Mouse (Mus musculus) megakaryocyte-erythroid progenitor cell, adult 5-6 weeks (primary cell): Measurements from ENCODE around the gene Rgs10. TPM values are rescaled to one million over a fixed set of nuclear protein-coding genes. Genes with fewer than 3 reads are reported as not detected.

Experiments used
- ATAC-seq: replicated peaks from 2 replicates; pipeline ENCODE4 v1.8.0; 2016; ENCODE audit warnings: mild to moderate bottlenecking, inconsistent platforms; ENCODE audit not compliant: severe bottlenecking, poor library complexity, low FRiP score, low TSS enrichment
- total RNA-seq, 2 experiments: library from RNA; stranded (forward) in 1 of 2; stranded (reverse) in 1 of 2; fragments of 200-1000, 215-1000 nt in 1 of 2; fragments of >200 nt in 1 of 2; fragmentation: Nextera tagmentation in 1 of 2; gene quantifications; 2 replicates each; pipeline ENCODE4 v1.2.3; 2014 to 2017

The Rgs10 gene
- total RNA-seq, 2 experiments from 2014 or later, result 177 to 210 TPM

DNA sequence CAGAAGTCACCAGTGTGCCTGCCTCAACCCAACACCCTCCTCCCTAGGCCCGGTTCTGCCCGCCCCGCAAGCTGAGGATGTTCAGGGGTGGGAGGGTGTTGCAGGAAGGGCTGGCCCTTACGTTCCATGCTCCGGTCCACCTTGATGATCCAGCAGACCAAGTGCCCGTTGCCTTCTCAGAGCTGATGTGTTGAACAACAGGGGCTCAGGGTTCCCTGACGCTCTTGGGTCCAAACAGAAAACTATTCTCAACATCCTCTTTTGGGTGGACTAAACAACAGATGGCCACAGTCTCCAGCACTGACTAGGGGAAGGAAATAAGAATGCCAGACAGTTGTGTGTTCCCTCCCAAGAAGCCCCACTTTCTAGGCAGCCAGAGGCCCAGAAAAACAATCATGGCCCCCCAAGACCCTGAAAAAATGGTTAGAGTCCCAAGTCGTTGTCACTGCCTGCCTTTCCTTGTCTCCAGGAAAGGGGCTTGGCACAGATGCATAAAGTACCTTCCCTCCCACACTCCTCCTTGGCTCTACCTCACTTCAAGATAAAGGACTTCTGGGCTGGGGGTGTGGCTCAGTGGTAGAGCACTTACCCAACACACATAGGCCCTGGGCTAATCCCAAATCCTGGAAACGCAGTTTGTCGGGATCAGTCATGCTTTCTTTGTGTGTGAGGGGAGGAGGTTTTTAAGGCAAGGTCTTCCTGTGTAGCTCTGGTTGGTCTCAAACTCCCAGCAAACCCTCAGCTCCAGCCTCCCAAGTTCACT lies 6.3 kb downstream of the Rgs10 start:
- 0 out of 2 replicates have a peak, but pooled peaks have one; percentile 27 for ATAC-seq

GRCm38 (mm10) chr7:128410708-128411413 lies 7.7 kb downstream of the Rgs10 start:
- ATAC-seq, result no peak

DNA sequence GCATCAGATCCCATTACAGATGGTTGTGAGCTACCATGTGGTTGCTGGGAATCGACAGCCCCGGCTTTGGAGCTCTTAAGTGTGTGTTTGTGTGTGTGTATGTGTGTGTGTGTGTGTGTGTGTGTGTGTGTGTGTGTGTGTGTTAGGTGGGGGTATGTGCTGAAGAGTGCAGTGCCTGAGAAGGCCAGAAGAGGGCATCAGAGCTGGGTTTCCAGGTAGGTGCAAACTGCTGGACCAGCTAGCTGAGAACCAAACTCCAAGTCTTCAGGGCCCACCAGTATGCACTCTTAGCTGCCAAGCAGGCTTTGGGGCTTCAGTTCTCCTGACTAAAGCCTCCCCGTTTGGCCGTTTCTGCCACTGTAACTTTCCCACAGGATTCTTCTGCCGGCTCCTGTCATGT lies 10.3 kb downstream of the Rgs10 start:
- ATAC-seq, result no peak

DNA sequence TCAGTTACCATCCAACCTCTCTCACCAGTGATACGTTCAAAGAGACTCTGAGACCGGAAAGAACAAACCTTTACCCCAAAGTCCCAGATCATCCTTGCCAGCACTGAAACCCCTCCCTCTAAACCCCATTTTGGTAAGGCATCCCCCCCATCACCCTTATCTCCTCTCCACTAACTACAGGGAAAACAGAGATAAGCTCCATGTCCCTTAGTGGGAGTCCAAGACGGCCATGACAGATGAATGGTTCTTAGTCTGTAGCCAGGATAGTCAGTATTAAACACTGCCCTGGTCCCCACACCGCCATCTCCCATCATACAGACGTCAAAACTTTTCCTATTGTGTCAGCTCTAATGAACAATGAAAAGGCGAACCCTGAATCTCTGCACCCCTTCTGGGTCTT lies 14.6 kb downstream of the Rgs10 start:
- ATAC-seq, result no peak

- no peak for ATAC-seq
These were observed 15.0 kb downstream of the Rgs10 start for GRCm38 (mm10) chr7:128403586-128403985.

- ATAC-seq, result no peak
These were observed 15.4 kb downstream of the Rgs10 start for GRCm38 (mm10) chr7:128403128-128403527.

GRCm38 (mm10) chr7:128402577-128402976 lies 16.0 kb downstream of the Rgs10 start:
- ATAC-seq, result no peak

DNA sequence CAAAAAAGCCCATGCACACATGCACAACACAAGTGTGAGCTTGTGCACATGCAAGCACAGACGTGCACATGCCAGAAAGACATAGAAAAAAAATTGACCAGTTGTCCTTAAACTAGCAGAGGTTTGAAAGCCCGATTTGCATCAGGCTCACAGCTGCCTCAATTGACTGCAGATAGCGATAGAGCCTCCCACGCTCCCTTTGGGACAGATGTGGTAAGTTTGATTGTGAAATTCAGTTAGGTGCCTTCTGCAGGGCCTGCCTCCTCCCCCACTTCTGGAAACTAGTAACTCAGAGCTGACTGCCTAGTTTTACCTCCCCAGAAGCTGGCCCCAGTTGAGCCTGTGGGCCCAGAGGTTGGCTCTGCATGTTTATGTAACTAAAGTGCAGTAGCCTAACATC lies 19.9 kb downstream of the Rgs10 start:
- ATAC-seq, result peak; percentile 90

DNA sequence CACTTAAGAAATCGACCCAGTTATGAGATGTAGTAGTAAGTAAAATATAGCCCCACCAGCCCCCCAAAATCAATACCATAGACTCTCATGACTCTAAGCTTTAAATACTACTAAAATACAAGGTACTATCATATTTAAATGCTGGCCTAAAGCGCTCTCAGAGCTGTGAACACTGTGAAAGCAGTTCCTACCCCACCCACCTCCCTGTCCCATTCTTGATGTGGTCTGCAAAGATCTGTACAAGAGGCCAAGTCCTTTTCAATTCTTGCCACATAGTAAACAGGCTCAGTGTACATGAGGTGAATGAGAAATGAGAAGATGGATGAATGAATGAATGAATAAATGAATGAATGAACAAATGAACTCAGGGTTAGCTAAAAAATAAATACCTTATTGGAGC lies 21.5 kb downstream of the Rgs10 start:
- no peak for ATAC-seq

GRCm38 (mm10) chr7:128393756-128394155 lies 24.8 kb downstream of the Rgs10 start:
- ATAC-seq, result no peak

DNA sequence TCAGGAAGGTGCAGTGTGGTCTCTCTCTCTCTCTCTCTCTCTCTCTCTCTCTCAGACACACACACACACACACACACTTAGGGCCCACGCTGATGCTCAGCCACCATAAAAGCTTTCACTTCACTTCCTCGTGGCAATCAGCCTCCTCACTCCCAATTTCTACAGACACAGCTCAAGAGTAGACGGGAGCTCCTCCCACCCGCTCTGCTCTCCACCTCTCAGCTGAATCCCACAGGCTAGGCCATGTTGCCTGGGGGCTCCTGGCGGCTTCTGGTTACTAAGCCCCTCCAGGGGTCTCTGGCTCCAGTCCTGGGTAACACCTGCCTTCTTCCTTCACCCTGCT lies 25.6 kb downstream of the Rgs10 start:
- ATAC-seq, result no peak

GRCm38 (mm10) chr7:128392071-128392971 lies 26.2 kb downstream of the Rgs10 start:
- ATAC-seq, result 0 out of 2 replicates have a peak, but pooled peaks have one; percentile 11

DNA sequence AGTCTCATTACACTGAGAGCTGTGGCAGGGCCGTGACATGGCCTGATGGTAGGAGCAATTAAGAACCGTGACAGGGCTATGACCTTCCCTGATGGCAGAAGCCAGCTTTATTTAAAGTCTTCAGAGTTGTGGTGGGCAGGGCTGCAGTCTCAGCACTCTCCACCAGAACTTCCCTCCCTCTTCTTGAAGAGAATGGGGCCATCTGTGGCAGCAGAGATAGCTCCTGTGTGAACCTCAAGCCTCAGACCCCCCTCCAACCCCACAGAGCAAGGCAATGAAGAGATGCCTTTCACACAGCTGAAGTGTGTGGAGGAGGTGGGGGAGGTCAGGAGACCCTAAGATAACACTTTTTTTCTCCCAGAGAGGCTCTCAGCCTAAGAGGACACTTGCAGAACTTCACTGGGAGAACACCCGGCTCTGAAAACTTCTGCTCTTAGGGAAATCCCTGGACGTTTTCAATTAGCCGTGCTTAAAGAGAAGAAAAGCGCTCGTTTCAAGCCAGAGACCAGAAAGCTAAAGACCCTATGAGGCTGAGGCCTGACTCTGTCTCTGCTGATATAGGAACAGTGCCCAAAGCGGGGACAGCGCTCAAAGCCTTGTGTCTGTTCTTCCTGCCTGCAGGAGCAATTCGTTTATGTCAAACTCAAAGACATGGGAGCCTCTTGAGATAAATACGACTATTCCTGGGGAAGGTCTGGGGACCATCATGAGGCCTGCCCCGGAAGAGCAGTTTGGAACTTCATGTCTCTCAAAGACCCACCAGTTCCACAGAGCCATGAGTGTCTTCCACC lies 27.1 kb downstream of the Rgs10 start:
- ATAC-seq, result peak; percentile 77

GRCm38 (mm10) chr7:128388968-128389367 lies 29.6 kb downstream of the Rgs10 start:
- ATAC-seq, result peak; percentile 68

GRCm38 (mm10) chr7:128383726-128384463 lies 34.7 kb downstream of the Rgs10 start:
- no peak for ATAC-seq

DNA sequence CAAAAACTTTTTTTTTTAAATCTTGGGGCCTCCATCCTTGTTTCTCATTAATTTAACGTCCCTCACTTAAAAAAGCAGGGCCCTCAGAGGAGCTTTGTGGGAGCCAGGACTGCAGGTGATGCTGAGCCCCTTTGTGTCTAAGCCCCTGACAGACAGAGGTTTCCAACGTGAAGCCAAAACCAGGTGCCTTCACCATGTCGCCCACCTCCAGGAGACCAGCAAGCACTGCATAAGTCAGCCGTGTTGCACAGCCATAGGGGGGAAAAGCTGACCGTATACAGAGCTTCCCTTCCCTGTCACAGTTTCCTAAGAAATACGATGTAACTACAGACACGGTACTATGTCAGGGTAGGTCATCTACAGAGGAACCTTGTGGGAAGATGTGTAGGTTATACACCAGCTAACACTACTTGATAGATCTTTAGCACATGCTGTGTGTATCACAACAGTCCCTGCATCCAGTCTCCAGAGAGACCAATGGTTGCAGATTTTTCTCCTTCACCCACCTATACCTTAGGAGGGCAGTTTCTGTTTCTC lies 35.3 kb downstream of the Rgs10 start:
- no peak for ATAC-seq

DNA sequence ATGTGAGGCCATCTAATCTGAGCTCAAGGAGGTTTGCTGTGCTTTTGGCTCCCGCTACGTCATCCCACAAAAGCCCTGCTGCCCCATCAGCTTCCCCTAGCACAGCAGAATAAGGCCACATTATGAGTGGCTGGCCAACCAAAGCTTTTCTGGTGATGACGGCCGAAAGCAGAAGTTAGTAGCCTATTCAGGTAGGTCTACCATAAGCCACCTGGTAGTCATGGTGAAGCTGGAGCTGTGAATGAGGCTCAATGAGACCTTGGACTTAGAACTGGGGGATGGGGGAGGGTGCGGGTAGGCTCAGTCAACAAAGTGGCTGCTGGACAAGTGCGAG lies 36.1 kb downstream of the Rgs10 start:
- no peak for ATAC-seq

GRCm38 (mm10) chr7:128381811-128382526 lies 36.6 kb downstream of the Rgs10 start:
- ATAC-seq, result peak; percentile 33; the same call in 1 of the 2 replicates
